Mouse (Mus musculus) liver, adult 2 months (tissue): ENCODE measurements at regions not wholly inside any gene's neighbourhood (a gene's known extent, or its start where the extent isn't known, plus 50 kb on each side); places are given as distances from the start of the nearest gene placed in this dataset.

Source experiments
- CTCF ChIP-seq: fragments of 200-500 bp; IDR thresholded peaks from 2 replicates; pipeline ENCODE4 v1.5.1; 2011; ENCODE audit warnings: low read depth, low read length, control low read depth
- POLR2A ChIP-seq: fragments of 200-500 bp; IDR thresholded peaks from 2 replicates; pipeline ENCODE4 v1.6.1; 2011; ENCODE audit warnings: low read length, control low read depth; ENCODE audit not compliant: insufficient read depth; ENCODE audit errors: extremely low read depth

- TF ChIP-seq CTCF (no peak), POLR2A (no peak)
Measured at GRCm38 (mm10) chr16:21074779-21075148, 79.0 kb downstream of the Teddm3 start.
